Mouse (Mus musculus): ENCODE data around the gene Acox3. TPM values are rescaled to one million over a fixed set of nuclear protein-coding genes. Genes with fewer than 3 reads are reported as not detected.
A peak's percentile ranks its signal among the peaks of the same experiment; 100 is the strongest.

The Acox3 gene
- 11.6 and 12.4 TPM in 2 replicates for polyA plus RNA-seq (2015; fragmentation: Nextera tagmentation; extraction: Ambion mirVana)

DNA sequence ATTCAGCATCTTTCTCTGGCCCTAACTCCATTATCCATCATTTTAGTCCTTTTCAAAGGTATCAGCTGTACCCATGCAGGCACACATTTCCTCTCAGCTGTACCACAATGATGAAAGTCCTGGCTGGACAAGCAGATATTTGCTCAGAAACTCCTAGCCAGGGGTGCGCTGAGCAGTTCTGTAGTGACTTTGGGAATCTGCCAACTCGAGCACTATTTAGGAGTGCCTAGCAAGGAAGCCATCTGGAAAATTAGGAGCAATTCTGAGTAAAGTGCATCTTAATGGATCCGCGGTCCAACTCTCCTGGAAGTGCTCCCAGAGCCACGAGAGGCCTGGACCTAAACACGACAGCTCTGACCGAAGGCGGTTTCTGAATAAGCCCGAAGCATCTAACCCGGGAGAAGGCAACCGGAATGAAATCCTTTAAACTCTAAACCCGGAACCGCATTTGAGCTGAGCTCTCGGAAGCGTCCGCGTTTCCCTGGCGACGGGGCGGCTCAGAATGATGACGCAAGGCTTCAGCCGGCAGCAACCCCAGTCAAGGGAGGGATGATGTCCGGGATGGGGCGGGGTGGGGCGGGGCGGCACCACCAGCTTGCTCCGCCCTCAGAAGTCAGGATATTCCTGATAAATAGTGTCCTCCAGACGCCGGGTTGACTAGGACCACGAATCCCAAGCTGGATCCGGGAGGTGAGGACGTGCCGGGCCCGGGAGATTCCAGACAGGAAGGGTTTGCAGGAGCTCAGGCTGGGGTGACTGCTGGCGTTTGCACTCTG, at the start of gene Acox3:
TSS of gene Acox3 (plus strand) at position 596 of the 776 bp plus-strand sequence.
- ATAC-seq (ENCODE audit: insufficient number of reproducible peaks, low FRiP score, low TSS enrichment, low read depth) = peak; percentile 85
- peak within 1 kb of the TSS; percentile 80 for H3K4me2 ChIP-seq
- H3K27ac ChIP-seq = peak within 1 kb of the TSS; percentile 71

GRCm38 (mm10) chr5:35536271-35536670, 46.6 kb upstream of the Acox3 start:
- no peak overlapping the region for H3K4me3 ChIP-seq
- H3K9me3 ChIP-seq = no peaks in the 10 kb centered on the region
- no peak overlapping the region for H3K27ac ChIP-seq
- H3K4me1 ChIP-seq = peaks cover 6% of the 10 kb centered on the region; the same call in 1 of the 2 replicates
- peaks cover 2% of the 10 kb centered on the region; the same call in 1 of the 2 replicates for H3K27me3 ChIP-seq
- no peak overlapping the region for H3K4me2 ChIP-seq
- no peak overlapping the region for H3K9ac ChIP-seq
- WGBS = 62% methylated on average over 3 of the region's 3 CpGs
- no peaks in the 10 kb centered on the region for H3K36me3 ChIP-seq
- no peak for ATAC-seq (ENCODE audit: insufficient number of reproducible peaks, low FRiP score, low TSS enrichment, low read depth)

More for the DNA sequence above, at the start of gene Acox3:
- H3K36me3 ChIP-seq = peaks cover 1% of the 10 kb centered on the region; the same call in 1 of the 2 replicates
- peak within 1 kb of the TSS; percentile 68 for H3K4me3 ChIP-seq
- H3K9me3 ChIP-seq = no peaks in the 10 kb centered on the region
- H3K27me3 ChIP-seq = peaks cover 5% of the 10 kb centered on the region; the same call in 1 of the 2 replicates
- peak within 1 kb of the TSS; percentile 68 for H3K9ac ChIP-seq
- H3K4me1 ChIP-seq = peaks cover 15% of the 10 kb centered on the region
- WGBS = 1% methylated on average over 35 of the region's 35 CpGs

DNA sequence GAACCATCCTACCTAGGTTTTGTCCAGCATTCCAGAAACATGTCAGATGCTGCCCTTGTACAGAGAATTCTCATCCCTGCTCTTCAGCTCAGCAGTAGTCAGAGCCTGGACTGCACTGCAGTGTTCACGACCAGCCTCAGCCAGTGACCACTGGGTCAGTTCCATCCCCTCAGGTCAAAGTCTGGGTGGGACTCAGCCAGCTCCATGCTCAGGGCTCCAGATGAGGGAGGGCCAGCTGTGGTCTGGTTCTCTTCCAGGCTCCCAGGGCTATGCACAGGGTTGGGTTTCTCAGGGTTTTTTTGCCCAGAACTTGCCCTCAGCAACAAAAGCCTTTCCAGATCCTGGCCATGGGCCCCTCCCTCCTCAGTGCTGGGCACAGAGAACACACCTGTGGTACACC, 45.4 kb upstream of the Acox3 start:
- Histone ChIP-seq H3K9ac (no peak overlapping the region), H3K27ac (no peak overlapping the region), H3K4me1 (peaks cover 6% of the 10 kb centered on the region; the same call in 1 of the 2 replicates), H3K9me3 (no peaks in the 10 kb centered on the region), H3K27me3 (peaks cover 2% of the 10 kb centered on the region; the same call in 1 of the 2 replicates), H3K4me3 (no peak overlapping the region), H3K4me2 (no peak overlapping the region), H3K36me3 (no peaks in the 10 kb centered on the region)
- WGBS = 54% methylated on average over 1 of the region's 1 CpGs
- no peak for ATAC-seq (ENCODE audit: insufficient number of reproducible peaks, low FRiP score, low TSS enrichment, low read depth)

- ATAC-seq (ENCODE audit: insufficient number of reproducible peaks, low FRiP score, low TSS enrichment, low read depth) = no peak
- H3K4me1 ChIP-seq = peaks cover 6% of the 10 kb centered on the region; the same call in 1 of the 2 replicates
- H3K9ac ChIP-seq = no peak overlapping the region
- WGBS = 80% methylated on average over 3 of the region's 3 CpGs
- H3K27me3 ChIP-seq = peaks cover 2% of the 10 kb centered on the region; the same call in 1 of the 2 replicates
- H3K27ac ChIP-seq = no peak overlapping the region
- H3K9me3 ChIP-seq = no peaks in the 10 kb centered on the region
- no peaks in the 10 kb centered on the region for H3K36me3 ChIP-seq
- no peak overlapping the region for H3K4me2 ChIP-seq
- H3K4me3 ChIP-seq = no peak overlapping the region
Measured at GRCm38 (mm10) chr5:35538022-35538421, 44.8 kb upstream of the Acox3 start.

DNA sequence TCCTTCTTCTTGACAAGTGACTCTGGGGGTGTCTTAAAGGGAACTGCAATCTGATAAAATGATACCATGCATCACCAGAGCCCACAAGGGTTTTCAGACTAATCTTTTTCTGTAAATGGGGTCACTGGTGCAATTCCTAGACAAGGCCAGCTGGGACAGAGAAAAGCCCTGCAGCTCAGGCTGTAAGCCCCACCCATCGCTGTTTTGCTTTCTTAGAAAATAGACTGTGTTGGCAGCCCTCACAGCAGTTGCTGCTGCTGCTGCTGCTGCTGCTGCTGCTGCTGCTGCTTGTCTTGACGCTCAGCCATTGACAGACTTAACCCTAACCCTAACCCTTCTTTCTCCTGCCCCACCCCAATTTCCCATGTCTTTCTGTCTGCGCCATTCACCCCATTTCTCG, 43.3 kb upstream of the Acox3 start:
- 59% methylated on average over 4 of the region's 4 CpGs for WGBS
- no peak for ATAC-seq (ENCODE audit: insufficient number of reproducible peaks, low FRiP score, low TSS enrichment, low read depth)
- Histone ChIP-seq H3K36me3 (no peaks in the 10 kb centered on the region), H3K9ac (no peak overlapping the region), H3K4me2 (no peak overlapping the region), H3K27me3 (peaks cover 2% of the 10 kb centered on the region; the same call in 1 of the 2 replicates), H3K4me3 (no peak overlapping the region), H3K4me1 (peaks cover 6% of the 10 kb centered on the region; the same call in 1 of the 2 replicates), H3K9me3 (no peaks in the 10 kb centered on the region), H3K27ac (no peak overlapping the region)

- Histone ChIP-seq H3K4me1 (peaks cover 6% of the 10 kb centered on the region; the same call in 1 of the 2 replicates), H3K27ac (peak overlapping the region; percentile 58), H3K27me3 (peaks cover 2% of the 10 kb centered on the region; the same call in 1 of the 2 replicates), H3K36me3 (no peaks in the 10 kb centered on the region), H3K4me3 (no peak overlapping the region), H3K9me3 (no peaks in the 10 kb centered on the region), H3K4me2 (no peak overlapping the region), H3K9ac (no peak overlapping the region)
- no peak for ATAC-seq (ENCODE audit: insufficient number of reproducible peaks, low FRiP score, low TSS enrichment, low read depth)
- WGBS = 42% methylated on average over 5 of the region's 5 CpGs
Measured at GRCm38 (mm10) chr5:35540555-35540954, 42.3 kb upstream of the Acox3 start.

GRCm38 (mm10) chr5:35541059-35541790, 41.6 kb upstream of the Acox3 start:
- Histone ChIP-seq H3K27ac (peak overlapping the region; percentile 58), H3K9me3 (no peaks in the 10 kb centered on the region), H3K36me3 (no peaks in the 10 kb centered on the region), H3K4me2 (no peak overlapping the region), H3K4me1 (peaks cover 6% of the 10 kb centered on the region; the same call in 1 of the 2 replicates), H3K4me3 (no peak overlapping the region), H3K27me3 (no peaks in the 10 kb centered on the region), H3K9ac (no peak overlapping the region)
- no peak for ATAC-seq (ENCODE audit: insufficient number of reproducible peaks, low FRiP score, low TSS enrichment, low read depth)
- 45% methylated on average over 4 of the region's 4 CpGs for WGBS

- no peaks in the 10 kb centered on the region for H3K9me3 ChIP-seq
- ATAC-seq (ENCODE audit: insufficient number of reproducible peaks, low FRiP score, low TSS enrichment, low read depth) = no peak
- no peaks in the 10 kb centered on the region for H3K36me3 ChIP-seq
- H3K9ac ChIP-seq = no peak overlapping the region
- H3K4me2 ChIP-seq = no peak overlapping the region
- no peak overlapping the region for H3K4me3 ChIP-seq
- no peak overlapping the region for H3K27ac ChIP-seq
- no peaks in the 10 kb centered on the region for H3K4me1 ChIP-seq
- no peaks in the 10 kb centered on the region for H3K27me3 ChIP-seq
Measured at GRCm38 (mm10) chr5:35546127-35546526, 36.7 kb upstream of the Acox3 start.

DNA sequence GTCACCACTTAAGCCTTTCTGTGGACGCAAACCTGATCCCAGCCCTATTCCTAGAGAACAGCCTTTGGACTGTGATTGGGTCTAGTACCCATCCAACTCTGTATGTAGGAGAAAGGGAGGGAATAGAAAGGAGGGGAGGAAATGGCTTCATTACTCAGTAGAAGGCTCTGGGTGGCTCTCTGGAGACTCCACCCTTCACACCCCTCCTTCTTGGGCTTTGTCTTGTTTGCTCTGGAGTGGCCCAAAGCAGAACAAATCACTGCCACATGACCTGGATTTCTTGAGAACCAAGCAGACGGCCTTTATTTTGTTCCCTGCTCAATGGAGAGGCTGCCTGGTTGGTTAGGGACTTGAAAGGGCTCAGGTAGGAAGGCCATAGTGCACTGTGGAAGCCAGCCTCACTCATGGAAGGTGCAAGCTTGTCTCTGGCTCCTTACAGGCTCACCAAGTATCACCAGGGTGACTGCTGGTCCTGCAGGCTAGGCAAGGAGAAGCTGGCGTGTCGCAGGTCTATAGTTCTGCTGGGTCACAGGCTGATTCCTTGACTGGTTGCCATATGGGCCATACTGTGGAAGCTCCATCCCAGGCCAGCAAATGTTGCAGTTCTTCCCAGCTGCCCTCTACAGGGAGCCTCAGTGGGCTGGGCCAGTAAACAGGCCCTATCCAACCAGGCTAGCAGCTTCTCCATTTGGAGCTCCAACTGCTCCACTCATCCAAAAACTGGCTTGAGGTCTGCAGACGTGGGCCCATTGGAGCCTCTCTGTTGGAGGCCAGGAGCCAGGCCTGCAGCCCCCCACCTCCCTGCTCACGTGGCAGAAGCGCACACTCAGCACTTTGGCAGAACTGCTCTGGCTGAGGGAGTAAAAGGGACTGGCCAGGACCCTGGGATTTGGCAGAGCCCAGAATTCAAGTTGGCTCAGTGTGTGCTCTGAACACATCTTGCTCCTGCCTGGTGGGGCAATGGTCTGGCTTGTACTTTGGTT, 30.7 kb upstream of the Acox3 start:
- Histone ChIP-seq H3K27me3 (no peaks in the 10 kb centered on the region), H3K9ac (no peak overlapping the region), H3K27ac (peak overlapping the region; percentile 61), H3K4me2 (no peak overlapping the region), H3K4me1 (peaks cover 13% of the 10 kb centered on the region), H3K9me3 (no peaks in the 10 kb centered on the region), H3K4me3 (no peak overlapping the region), H3K36me3 (peaks cover 21% of the 10 kb centered on the region)
- 41% methylated on average over 7 of the region's 7 CpGs for WGBS
- ATAC-seq (ENCODE audit: insufficient number of reproducible peaks, low FRiP score, low TSS enrichment, low read depth) = peak; percentile 79

DNA sequence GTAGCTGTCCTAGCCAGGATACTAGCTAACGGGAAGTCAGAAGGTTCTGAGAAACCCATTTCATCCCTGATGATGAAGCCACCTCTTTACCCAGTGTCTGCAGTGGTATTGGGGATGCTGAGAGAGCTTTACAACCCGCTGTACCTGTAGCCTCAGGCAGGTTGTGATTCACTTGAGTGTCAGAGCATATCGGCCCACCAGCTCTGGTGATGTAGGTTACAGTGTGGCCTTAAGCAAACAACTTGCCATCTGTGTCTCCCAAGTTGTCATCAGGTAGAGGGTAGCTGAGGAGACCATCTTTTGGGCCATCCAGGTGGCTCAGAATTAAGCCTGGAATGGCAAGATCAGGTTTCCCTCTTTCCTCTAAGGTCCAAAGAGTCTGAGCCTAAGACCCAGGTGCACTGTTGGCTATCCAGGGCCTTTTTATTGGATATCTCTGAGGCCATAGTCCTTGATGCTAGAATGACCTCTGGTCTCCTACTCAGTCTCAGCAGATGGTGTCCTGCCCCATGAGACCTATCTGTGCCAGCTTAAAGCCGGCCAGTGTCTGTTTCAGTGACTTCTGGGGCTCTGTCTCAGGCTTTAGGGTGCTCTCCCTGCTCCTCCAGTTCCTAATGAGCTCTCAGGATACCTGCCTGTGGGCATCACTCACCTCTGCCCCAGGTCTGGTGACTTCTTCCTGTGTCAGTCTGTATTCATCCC, 29.9 kb upstream of the Acox3 start:
- Histone ChIP-seq H3K27me3 (no peaks in the 10 kb centered on the region), H3K4me3 (no peak overlapping the region), H3K27ac (peak overlapping the region; percentile 61; the same call in 1 of the 2 replicates), H3K4me1 (peaks cover 13% of the 10 kb centered on the region), H3K36me3 (peaks cover 30% of the 10 kb centered on the region), H3K9me3 (no peaks in the 10 kb centered on the region), H3K4me2 (no peak overlapping the region), H3K9ac (no peak overlapping the region)
- no peak for ATAC-seq (ENCODE audit: insufficient number of reproducible peaks, low FRiP score, low TSS enrichment, low read depth)
- WGBS = 74% methylated on average over 4 of the region's 4 CpGs

GRCm38 (mm10) chr5:35556393-35556792, 26.4 kb upstream of the Acox3 start:
- H3K36me3 ChIP-seq = peaks cover 53% of the 10 kb centered on the region

More at GRCm38 (mm10) chr5:35556393-35556792, 26.4 kb upstream of the Acox3 start:
- H3K4me3 ChIP-seq = no peak overlapping the region
- no peak overlapping the region for H3K27ac ChIP-seq
- 84% methylated on average over 7 of the region's 7 CpGs for WGBS
- no peaks in the 10 kb centered on the region for H3K27me3 ChIP-seq
- peaks cover 17% of the 10 kb centered on the region for H3K4me1 ChIP-seq
- ATAC-seq (ENCODE audit: insufficient number of reproducible peaks, low FRiP score, low TSS enrichment, low read depth) = no peak
- no peaks in the 10 kb centered on the region for H3K9me3 ChIP-seq
- H3K4me2 ChIP-seq = no peak overlapping the region
- no peak overlapping the region for H3K9ac ChIP-seq

Measured in limb, embryonic 15.5 days (tissue).